Mouse (Mus musculus) midbrain, embryonic 15.5 days (tissue): ENCODE results near the gene Cdx4. TPM values are rescaled to one million over a fixed set of nuclear protein-coding genes. Genes with fewer than 3 reads are reported as not detected.

Experiments
- ATAC-seq: fragments of 200-750 bp; cut with Nextera tagmentation; replicated peaks from 2 replicates; pipeline ENCODE4 v1.8.0; 2017; ENCODE audit warnings: moderate TSS enrichment
- H3K27ac ChIP-seq: fragments of 300-500 bp; sonication (generic); 2 replicates; pipeline ENCODE4 v1.5.1; 2015; ENCODE audit warnings: mild to moderate bottlenecking, inconsistent platforms
- H3K27me3 ChIP-seq: fragments of 300-500 bp; sonication (generic); replicated peaks from 2 replicates; pipeline ENCODE4 v1.6.1; 2015; ENCODE audit warnings: inconsistent platforms
- H3K36me3 ChIP-seq: fragments of 300-500 bp; sonication (generic); replicated peaks from 2 replicates; pipeline ENCODE4 v1.6.1; 2015; ENCODE audit warnings: inconsistent platforms
- H3K4me1 ChIP-seq: fragments of 300-500 bp; sonication (generic); 2 replicates; pipeline ENCODE4 v1.6.1; 2015; ENCODE audit warnings: inconsistent platforms
- H3K4me2 ChIP-seq: fragments of 300-500 bp; sonication (generic); 2 replicates; pipeline ENCODE4 v1.6.1; 2015; ENCODE audit warnings: inconsistent platforms, mild to moderate bottlenecking, moderate library complexity
- H3K4me3 ChIP-seq: fragments of 300-500 bp; sonication (generic); 2 replicates; pipeline ENCODE4 v1.5.1; 2015; ENCODE audit warnings: mild to moderate bottlenecking, inconsistent platforms
- H3K9ac ChIP-seq: fragments of 300-500 bp; sonication (generic); 2 replicates; pipeline ENCODE4 v1.6.1; 2015; ENCODE audit warnings: mild to moderate bottlenecking, inconsistent platforms
- H3K9me3 ChIP-seq: fragments of 300-500 bp; sonication (generic); 2 replicates; pipeline ENCODE4 v1.6.1; 2016; ENCODE audit warnings: inconsistent platforms
- WGBS: fragments of 180-500 bp; shearing (Covaris S2); methylation state at CpG from one replicate; pipeline ENCODE4 v1.1.7; 2015; ENCODE audit warnings: mixed read lengths; 5-methylcytosine and 5-hydroxymethylcytosine counted together
- polyA plus RNA-seq: library from polyadenylated mRNA; unstranded; fragments of >200 nt; fragmentation: Nextera tagmentation; extraction: Ambion mirVana; gene quantifications from 2 replicates; pipeline ENCODE4 v1.2.1, GENCODE M21; 2015

Cdx4 gene
- polyA plus RNA-seq, result not detected in 2 replicates

- no peaks in the 10 kb centered on the region for H3K4me1 ChIP-seq
- no peaks in the 10 kb centered on the region for H3K36me3 ChIP-seq
- no peak within 1 kb of the TSS for H3K27ac ChIP-seq
- H3K27me3 ChIP-seq, result peaks cover 65% of the 10 kb centered on the region
- 21% methylated on average over 13 of the region's 13 CpGs for WGBS
- H3K4me2 ChIP-seq, result peak within 1 kb of the TSS; percentile 36
- ATAC-seq, result no peak
- H3K9me3 ChIP-seq, result no peaks in the 10 kb centered on the region
- H3K4me3 ChIP-seq, result 0 out of 2 replicates have a peak within 1 kb of the TSS, but pooled peaks have one; percentile 15
- H3K9ac ChIP-seq, result no peak within 1 kb of the TSS
These were observed at the start of gene Cdx4 for GRCm38 (mm10) chrX:103321146-103321545. TSS of gene Cdx4 (plus strand) at chrX:103321398.

- Histone ChIP-seq H3K4me3 (no peak overlapping the region), H3K4me1 (no peaks in the 10 kb centered on the region), H3K36me3 (no peaks in the 10 kb centered on the region), H3K4me2 (no peak overlapping the region), H3K9ac (no peak overlapping the region), H3K27me3 (peaks cover 5% of the 10 kb centered on the region; the same call in 1 of the 2 replicates), H3K27ac (no peak overlapping the region), H3K9me3 (no peaks in the 10 kb centered on the region)
- 66% methylated on average over 5 of the region's 5 CpGs for WGBS
- no peak for ATAC-seq
These were observed 46.9 kb upstream of the Cdx4 start for GRCm38 (mm10) chrX:103274325-103274724.

- Histone ChIP-seq H3K4me1 (no peaks in the 10 kb centered on the region), H3K27me3 (peaks cover 29% of the 10 kb centered on the region), H3K36me3 (no peaks in the 10 kb centered on the region), H3K27ac (no peak overlapping the region), H3K9ac (no peak overlapping the region), H3K9me3 (no peaks in the 10 kb centered on the region), H3K4me3 (no peak overlapping the region), H3K4me2 (no peak overlapping the region)
- ATAC-seq, result no peak
- 35% methylated on average over 4 of the region's 4 CpGs for WGBS
These were observed 34.1 kb upstream of the Cdx4 start for GRCm38 (mm10) chrX:103286899-103287722.

- no peak for ATAC-seq
- 0 out of 2 replicates have a peak overlapping the region, but pooled peaks have one; percentile 5 for H3K27ac ChIP-seq
- H3K4me2 ChIP-seq, result no peak overlapping the region
- H3K36me3 ChIP-seq, result no peaks in the 10 kb centered on the region
- H3K9ac ChIP-seq, result no peak overlapping the region
- 37% methylated on average over 10 of the region's 10 CpGs for WGBS
- H3K4me3 ChIP-seq, result no peak overlapping the region
- H3K27me3 ChIP-seq, result peaks cover 29% of the 10 kb centered on the region
- H3K9me3 ChIP-seq, result no peaks in the 10 kb centered on the region
- no peaks in the 10 kb centered on the region for H3K4me1 ChIP-seq
These were observed 33.3 kb upstream of the Cdx4 start for GRCm38 (mm10) chrX:103287846-103288377.

GRCm38 (mm10) chrX:103288485-103289330 lies 32.5 kb upstream of the Cdx4 start:
- H3K4me1 ChIP-seq, result no peaks in the 10 kb centered on the region
- H3K4me3 ChIP-seq, result 0 out of 2 replicates have a peak overlapping the region, but pooled peaks have one; percentile 11
- H3K9ac ChIP-seq, result no peak overlapping the region
- peak; percentile 96 for ATAC-seq
- H3K27ac ChIP-seq, result peak overlapping the region; percentile 15; the same call in 1 of the 2 replicates
- no peaks in the 10 kb centered on the region for H3K36me3 ChIP-seq
- H3K27me3 ChIP-seq, result peaks cover 29% of the 10 kb centered on the region
- H3K4me2 ChIP-seq, result peak overlapping the region; percentile 48
- no peaks in the 10 kb centered on the region for H3K9me3 ChIP-seq
- 22% methylated on average over 25 of the region's 25 CpGs for WGBS

GRCm38 (mm10) chrX:103298937-103299336 lies 22.3 kb upstream of the Cdx4 start:
- Histone ChIP-seq H3K4me3 (no peak overlapping the region), H3K9ac (no peak overlapping the region), H3K27me3 (peaks cover 29% of the 10 kb centered on the region), H3K9me3 (no peaks in the 10 kb centered on the region), H3K27ac (no peak overlapping the region), H3K4me2 (no peak overlapping the region), H3K36me3 (no peaks in the 10 kb centered on the region), H3K4me1 (no peaks in the 10 kb centered on the region)
- no peak for ATAC-seq
- 70% methylated on average over 4 of the region's 4 CpGs for WGBS

- no peak overlapping the region for H3K27ac ChIP-seq
- no peaks in the 10 kb centered on the region for H3K4me1 ChIP-seq
- no peak overlapping the region for H3K4me3 ChIP-seq
- H3K9me3 ChIP-seq, result no peaks in the 10 kb centered on the region
- H3K4me2 ChIP-seq, result no peak overlapping the region
- peaks cover 20% of the 10 kb centered on the region for H3K27me3 ChIP-seq
- no peaks in the 10 kb centered on the region for H3K36me3 ChIP-seq
- WGBS, result 79% methylated on average over 1 of the region's 1 CpGs
- no peak for ATAC-seq
- H3K9ac ChIP-seq, result no peak overlapping the region
These were observed 12.9 kb upstream of the Cdx4 start for GRCm38 (mm10) chrX:103308262-103308661.

- no peak for ATAC-seq
- H3K9me3 ChIP-seq, result no peaks in the 10 kb centered on the region
- WGBS, result 81% methylated on average over 3 of the region's 3 CpGs
- no peak overlapping the region for H3K4me2 ChIP-seq
- H3K36me3 ChIP-seq, result no peaks in the 10 kb centered on the region
- no peak overlapping the region for H3K9ac ChIP-seq
- H3K27me3 ChIP-seq, result peaks cover 17% of the 10 kb centered on the region
- H3K27ac ChIP-seq, result no peak overlapping the region
- no peaks in the 10 kb centered on the region for H3K4me1 ChIP-seq
- H3K4me3 ChIP-seq, result no peak overlapping the region
These were observed 9.5 kb upstream of the Cdx4 start for GRCm38 (mm10) chrX:103311723-103312122.

GRCm38 (mm10) chrX:103314146-103314545 lies 7.1 kb upstream of the Cdx4 start:
- Histone ChIP-seq H3K4me2 (no peak overlapping the region), H3K4me3 (no peak overlapping the region), H3K9ac (no peak overlapping the region), H3K4me1 (no peaks in the 10 kb centered on the region), H3K27ac (no peak overlapping the region), H3K27me3 (peaks cover 28% of the 10 kb centered on the region), H3K9me3 (no peaks in the 10 kb centered on the region), H3K36me3 (no peaks in the 10 kb centered on the region)
- 91% methylated on average over 6 of the region's 6 CpGs for WGBS
- ATAC-seq, result no peak

GRCm38 (mm10) chrX:103325900-103326299 lies 4.7 kb downstream of the Cdx4 start:
- no peaks in the 10 kb centered on the region for H3K9me3 ChIP-seq
- 86% methylated on average over 3 of the region's 3 CpGs for WGBS
- H3K36me3 ChIP-seq, result no peaks in the 10 kb centered on the region
- H3K9ac ChIP-seq, result no peak overlapping the region
- no peak overlapping the region for H3K4me3 ChIP-seq
- no peak for ATAC-seq
- no peak overlapping the region for H3K4me2 ChIP-seq
- H3K27ac ChIP-seq, result no peak overlapping the region
- H3K4me1 ChIP-seq, result no peaks in the 10 kb centered on the region
- peaks cover 67% of the 10 kb centered on the region for H3K27me3 ChIP-seq

- no peak overlapping the region for H3K4me3 ChIP-seq
- H3K27me3 ChIP-seq, result peaks cover 49% of the 10 kb centered on the region
- H3K9ac ChIP-seq, result no peak overlapping the region
- no peaks in the 10 kb centered on the region for H3K36me3 ChIP-seq
- no peak for ATAC-seq
- no peak overlapping the region for H3K27ac ChIP-seq
- no peaks in the 10 kb centered on the region for H3K9me3 ChIP-seq
- H3K4me2 ChIP-seq, result no peak overlapping the region
- no peaks in the 10 kb centered on the region for H3K4me1 ChIP-seq
- WGBS, result 75% methylated on average over 8 of the region's 8 CpGs
These were observed 8.2 kb downstream of the Cdx4 start for GRCm38 (mm10) chrX:103329386-103329785.
